Mouse (Mus musculus) lung, postnatal 14 days (tissue): ENCODE results near the gene Ccser1.
"Not testable (repeated sequence)": the region's sequence is repeated elsewhere in the genome, so short reads cannot be mapped to it uniquely, and the experiment has no call there.

ENCODE experiments used
- DNase-seq: peaks from one replicate; pipeline ENCODE4 v3.0.0; 2021

The Ccser1 gene

DNA sequence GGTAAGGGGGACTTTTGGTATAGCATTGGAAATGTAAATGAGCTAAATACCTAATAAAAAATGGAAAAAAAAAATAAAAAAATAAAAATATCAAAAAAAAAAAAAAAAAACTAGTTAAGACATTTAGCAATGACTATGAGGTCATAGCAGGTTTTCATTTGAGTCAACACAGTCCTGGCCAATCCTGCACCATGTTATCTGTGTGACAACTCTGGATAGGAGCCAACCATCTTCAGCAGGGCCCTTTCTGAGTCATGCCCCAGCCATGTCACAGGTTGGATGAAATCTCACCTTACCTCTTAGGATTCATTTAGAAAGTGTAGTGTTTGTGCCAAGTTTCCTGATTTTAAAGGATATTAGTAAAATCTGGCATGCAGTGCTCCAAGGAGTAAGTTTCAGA, 45.2 kb downstream of the Ccser1 start:
- no peak for DNase-seq

GRCm38 (mm10) chr6:61230058-61230718, 50.1 kb downstream of the Ccser1 start:
- no peak for DNase-seq

GRCm38 (mm10) chr6:61233060-61233459, 52.9 kb downstream of the Ccser1 start:
- no peak for DNase-seq

DNA sequence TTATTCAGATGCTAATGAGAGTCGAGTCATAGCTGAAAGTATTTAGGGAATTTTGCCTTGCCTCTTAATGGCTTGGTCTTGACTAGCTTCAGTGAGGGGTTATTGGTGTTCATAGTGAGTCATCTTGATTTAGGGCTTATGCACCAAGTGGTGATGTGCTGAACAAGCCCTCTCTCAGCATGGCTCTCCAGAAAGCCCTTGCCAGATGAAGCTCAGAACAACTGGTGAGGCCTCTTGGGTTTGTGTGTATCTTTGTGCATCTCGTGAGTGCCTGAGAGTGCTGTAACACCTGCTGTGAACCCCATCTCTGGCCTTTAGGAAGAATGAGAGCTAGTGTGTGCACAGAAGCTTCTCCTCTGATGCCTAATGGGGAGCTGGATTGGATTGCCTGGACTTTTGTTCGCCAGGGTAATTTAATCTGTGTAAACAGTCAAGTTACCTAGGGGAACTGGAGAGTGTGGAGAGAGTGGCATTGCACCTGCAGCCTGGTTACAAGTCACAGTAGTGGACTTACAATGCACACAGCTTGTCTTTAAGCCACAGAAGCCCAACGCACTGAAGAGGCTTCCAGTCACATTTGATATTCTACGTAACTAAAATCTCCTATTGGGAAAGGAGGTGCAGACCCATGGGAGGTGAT, 53.5 kb downstream of the Ccser1 start:
- DNase-seq = no peak

DNA sequence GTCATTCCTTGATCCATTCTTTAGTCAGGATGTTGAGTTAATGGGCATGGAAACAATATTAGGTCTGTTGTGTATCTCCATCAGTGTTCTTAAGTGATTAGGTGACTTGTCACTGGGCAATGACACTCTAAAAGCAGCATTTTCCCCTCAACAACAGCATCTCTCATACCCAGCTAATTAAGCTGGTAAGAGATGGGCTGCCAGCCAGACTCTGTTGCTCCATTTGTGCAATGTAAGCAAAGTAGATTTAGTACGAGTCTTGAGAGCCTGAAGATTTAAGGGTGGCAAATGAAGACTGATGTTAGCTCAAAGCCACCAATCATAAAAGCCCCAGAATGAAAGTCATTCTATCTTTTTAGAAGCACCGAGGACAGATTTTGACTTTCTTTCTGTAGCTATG, 60.5 kb downstream of the Ccser1 start:
- no peak for DNase-seq

GRCm38 (mm10) chr6:61242556-61242955, 62.4 kb downstream of the Ccser1 start:
- DNase-seq = no peak

- no peak for DNase-seq
Measured at GRCm38 (mm10) chr6:61246523-61246922, 66.4 kb downstream of the Ccser1 start.

DNA sequence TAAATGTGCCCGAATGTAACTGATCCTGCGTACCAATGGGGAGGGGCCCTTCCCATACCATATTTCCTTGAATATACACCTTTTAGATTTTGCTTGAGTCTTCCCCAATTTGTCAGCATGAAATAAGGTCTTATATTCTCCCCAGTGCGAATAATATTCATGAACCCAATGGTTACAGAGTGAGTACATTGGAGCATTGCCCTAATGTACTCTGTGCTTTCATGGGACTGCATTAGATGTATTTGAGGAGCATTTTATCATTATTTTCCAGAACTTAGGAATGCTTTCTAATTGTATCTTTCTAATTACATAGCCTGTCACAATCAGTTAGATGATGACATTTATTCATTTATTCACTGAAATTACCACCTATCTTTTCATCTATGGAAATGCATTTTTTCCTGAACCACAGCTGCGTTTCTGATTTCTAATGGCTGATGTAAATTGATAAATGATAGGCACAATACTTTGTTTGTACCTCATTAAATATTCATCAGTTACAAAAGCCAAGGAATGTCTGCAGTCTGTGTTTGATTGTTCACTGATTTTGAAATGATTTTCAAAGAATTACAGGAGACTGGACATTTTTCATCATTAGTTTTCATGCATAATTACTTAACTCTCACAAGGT, 67.8 kb downstream of the Ccser1 start:
- no peak for DNase-seq

DNA sequence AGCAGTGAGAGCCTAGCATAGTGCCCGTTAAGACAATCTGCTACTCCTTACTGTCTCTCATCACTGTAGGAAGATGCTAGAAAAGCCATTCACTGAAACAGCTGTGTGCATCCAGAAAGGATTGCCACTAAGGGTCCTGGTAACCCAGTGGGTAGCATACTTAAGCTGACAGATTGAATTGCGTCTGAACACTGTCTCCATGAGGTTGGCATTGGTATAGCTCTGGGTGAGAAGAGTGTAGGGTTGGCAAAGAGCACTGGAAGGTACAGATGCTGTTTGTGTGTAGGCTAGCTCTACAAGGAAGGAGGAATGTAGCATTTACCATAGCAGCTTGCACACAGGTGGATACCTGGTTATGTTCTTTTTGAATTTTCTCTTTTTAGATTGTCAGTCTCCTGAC, 68.6 kb downstream of the Ccser1 start:
- DNase-seq = no peak

GRCm38 (mm10) chr6:61251232-61251631, 71.1 kb downstream of the Ccser1 start:
- no peak for DNase-seq

DNA sequence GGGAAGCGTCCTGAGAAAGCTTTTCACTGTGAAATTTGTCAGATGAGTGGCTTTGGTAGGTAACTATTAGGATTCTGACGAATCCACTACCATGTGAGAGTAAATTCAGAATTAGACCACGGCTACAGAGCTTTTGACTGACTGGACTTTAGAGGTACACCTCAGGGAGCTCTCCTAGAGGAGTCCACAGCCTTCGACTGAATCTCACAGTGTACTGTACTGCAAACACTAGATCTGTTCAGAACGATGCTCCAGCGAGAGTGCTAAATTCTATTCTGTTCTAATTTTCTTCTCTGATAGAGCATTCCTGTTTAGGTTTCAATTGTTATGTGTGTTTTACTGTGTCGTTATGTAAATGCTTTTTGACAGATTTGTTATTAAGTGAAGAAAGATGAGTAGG, 72.8 kb downstream of the Ccser1 start:
- DNase-seq = no peak

- DNase-seq = not testable (repeated sequence)
Measured at GRCm38 (mm10) chr6:61255874-61256273, 75.8 kb downstream of the Ccser1 start.

GRCm38 (mm10) chr6:61258847-61259634, 78.9 kb downstream of the Ccser1 start:
- no peak for DNase-seq

- DNase-seq = no peak
Measured at GRCm38 (mm10) chr6:61261381-61261780, 81.3 kb downstream of the Ccser1 start.

DNA sequence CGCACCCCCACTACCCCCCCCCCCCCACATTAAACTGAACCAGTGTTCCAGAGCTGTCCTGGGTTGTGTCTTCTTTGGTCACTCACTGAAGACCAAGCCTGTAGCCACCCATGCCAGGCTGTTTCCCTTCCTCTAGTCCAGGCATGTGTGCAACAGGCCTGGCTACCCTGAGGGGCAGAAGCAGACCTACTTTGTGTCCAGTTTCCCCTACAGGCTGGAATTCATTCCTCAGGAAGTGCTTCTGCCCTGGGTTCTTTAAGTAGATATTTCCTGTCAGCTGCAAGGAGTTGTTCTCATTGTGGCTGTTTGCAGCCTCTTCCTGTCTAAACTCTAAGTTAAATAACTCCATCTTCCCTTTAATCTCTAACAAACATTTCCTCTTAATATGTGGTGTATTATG, 82.3 kb downstream of the Ccser1 start:
- DNase-seq = peak; percentile 4

DNA sequence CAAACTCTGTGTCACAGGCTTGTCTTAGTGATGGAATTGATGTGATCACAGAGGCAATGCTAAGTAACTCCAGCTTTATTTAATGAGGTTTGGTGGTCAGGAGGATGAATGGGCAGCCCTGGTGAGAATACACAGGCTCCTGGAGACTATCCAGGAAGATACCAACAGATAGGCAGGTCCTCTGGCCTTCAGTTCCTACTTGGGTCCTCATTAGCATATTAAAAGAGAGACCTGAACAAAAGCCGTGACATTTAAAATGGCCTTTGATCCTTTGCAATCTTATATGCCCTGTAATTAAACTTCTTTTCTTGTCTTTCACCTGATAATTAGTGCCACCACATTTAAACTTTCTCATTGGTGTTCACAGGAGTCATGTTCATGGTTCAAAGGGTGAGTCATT, 83.2 kb downstream of the Ccser1 start:
- no peak for DNase-seq

DNA sequence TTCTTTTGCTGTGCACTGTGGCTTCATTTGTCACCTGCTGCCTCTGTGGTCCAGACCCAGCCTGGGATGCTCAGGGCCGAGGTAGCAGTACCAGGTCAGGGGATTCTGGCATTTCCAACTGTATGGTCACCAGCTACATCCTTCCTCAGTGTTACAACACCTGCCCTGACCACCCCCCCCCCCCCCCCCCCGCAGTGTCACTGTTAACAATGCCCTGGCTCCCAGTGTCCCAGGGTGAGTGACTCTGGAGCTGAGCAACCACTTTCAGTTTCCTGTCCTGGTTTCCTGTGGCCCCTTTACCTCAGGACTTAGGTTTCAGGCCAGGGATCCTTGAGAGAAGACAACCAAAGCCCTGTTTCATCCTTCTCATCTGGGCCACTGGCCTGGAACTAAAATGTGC, 90.9 kb downstream of the Ccser1 start:
- no peak for DNase-seq

GRCm38 (mm10) chr6:61273430-61273829, 93.3 kb downstream of the Ccser1 start:
- DNase-seq = no peak

- DNase-seq = peak; percentile 22
Measured at GRCm38 (mm10) chr6:61279506-61279905, 99.4 kb downstream of the Ccser1 start.

DNA sequence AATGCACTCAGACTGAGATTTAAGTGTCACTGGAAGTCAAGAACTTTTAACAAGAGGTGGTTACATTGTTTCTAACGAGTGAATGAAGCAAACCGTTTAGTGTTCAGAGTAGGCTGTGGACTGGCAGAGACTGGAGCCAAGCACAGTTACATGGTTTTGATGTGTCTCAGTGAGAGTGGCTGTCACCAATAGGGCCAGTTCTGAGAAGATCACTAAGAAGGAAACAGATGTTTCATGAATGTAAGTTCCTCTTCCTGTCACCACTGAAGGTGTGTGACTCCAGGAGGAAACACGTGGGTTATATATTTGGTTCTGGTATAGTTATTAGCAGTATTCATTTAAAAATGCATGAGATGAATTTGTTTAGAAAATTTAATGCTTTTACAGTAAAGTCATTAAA, 112.8 kb downstream of the Ccser1 start:
- no peak for DNase-seq

GRCm38 (mm10) chr6:61295535-61295934, 115.4 kb downstream of the Ccser1 start:
- no peak for DNase-seq

- DNase-seq = no peak
Measured at GRCm38 (mm10) chr6:61296188-61297037, 116.3 kb downstream of the Ccser1 start.

GRCm38 (mm10) chr6:61300441-61300840, 120.3 kb downstream of the Ccser1 start:
- no peak for DNase-seq
